Mouse (Mus musculus) monocyte, adult 2 months (primary cell): ENCODE measurements at regions not wholly inside any gene's neighbourhood (a gene's known extent, or its start where the extent isn't known, plus 50 kb on each side); places are given as distances from the start of the nearest gene placed in this dataset.

ENCODE experiments used
- DNase-seq, 2 experiments: peaks; one replicate each; pipeline ENCODE4 v3.0.0; 2022; ENCODE audit warnings: low spot score in 2 of 2, low read depth in 1 of 2

DNA sequence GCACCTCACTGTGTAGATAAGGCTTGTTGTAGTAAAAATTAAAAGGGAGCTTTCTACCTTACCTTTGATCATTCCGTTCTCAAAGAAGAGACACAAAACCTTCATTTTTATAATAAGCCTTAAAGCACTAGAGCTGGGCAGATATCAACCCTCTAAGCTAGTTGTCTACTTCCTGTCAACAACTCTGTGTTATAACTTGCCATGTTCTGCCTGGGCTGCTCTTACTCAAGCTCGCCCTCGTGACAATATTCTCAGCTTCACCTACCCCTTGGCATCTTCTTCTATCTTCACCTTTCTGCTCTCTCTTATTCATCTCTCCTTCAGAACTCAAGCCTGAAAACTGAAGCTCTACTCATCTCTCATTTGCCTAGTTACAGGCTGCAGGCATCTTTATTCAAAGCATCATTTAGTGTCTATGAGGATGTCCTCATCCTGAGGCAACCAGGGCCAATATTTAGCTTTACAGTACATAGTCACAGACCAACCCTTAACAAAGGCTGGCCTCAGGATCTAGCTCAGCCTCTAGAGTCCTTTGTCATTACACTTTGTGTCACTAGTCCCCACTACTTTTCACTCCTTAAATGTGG is 375.2 kb upstream of the Trib2 start:
- no peak for DNase-seq

DNA sequence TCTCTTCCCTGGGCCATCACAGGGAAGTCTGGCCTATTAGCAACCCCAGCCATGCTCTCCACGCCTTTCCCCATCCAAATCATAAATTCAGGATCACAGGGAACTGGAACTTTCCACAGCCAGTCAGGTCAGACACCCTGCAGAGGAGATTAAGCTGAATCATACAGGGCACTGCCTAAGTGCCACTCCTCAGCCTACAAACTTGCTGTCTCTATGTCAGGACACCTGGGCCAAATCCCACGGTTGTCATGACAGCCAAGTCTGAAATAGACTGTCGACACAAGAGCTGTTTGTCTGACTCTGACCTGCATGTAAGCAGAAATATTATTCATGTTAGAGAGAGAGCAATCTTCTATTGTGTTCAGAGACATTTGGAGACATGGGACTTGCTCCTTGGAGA is 374.0 kb upstream of the Trib2 start:
- DNase-seq: no peak

DNA sequence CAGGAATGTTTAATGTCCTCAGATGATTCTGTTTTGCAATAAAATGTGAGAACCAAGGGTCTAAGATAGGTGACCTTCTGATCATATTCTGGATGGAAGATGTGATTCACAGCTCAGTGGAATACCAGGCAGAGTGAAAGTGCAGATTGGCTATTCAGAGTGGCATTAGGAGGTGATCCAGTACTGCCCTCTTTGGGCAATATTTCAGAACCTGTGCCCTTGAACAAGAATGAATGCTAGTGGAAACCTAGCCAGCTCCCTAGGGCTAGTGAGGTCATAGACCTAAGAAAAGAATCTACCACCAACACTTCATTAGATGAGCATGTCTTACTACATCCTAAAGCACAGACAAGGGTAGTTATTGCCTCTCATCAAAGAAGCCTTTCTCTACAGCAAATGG is 372.7 kb upstream of the Trib2 start:
- no peak for DNase-seq

DNA sequence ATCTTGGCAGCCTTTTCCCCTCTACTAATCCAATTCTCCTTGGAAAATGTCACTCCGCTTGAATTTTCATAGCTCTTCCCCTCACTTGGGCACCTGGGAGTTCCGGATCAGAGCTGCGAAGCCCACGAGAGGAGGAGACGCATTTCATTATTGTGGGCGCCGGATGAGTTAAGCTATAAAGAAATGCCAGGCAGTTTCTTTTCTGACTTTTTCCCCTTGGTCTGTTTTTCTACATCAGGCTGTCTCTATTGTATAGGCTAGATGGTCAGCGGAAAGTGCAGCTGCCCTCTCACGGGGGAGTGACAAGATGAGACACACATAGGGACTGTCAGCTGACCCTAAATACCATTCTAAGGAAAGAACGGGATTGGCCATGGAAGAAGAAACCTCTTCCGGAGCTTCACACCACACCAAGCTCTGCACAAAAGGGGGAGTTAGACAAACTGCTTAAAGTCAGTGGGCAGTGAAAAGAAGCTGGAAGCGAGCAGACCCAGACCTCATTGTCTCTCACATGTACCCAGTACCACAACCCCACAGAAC is 369.3 kb upstream of the Trib2 start:
- DNase-seq: no peak

DNA sequence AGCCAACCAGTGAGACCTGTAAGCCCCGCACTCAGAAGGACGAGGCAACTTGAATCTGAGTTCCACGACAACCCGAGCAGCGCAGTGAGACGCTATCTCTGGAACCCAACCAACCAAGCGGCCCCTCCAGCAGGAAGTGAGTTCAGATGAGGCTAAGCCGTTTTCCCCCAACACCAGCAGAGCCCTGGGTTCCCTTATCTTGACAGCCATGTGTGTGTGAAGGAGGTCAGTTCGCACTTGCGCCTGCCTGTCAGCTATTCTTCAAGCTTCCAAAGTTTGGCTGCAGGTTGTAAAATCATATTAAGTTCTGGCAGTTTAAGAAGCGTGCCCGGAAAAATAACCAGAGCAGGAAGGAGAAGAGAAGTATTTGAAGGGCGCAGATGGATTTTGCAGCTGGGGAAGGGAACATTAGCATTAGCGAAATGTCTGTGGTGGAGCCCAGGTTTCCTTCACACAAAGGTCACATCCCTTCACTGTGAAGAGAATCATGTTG is 368.8 kb upstream of the Trib2 start:
- DNase-seq: no peak

DNA sequence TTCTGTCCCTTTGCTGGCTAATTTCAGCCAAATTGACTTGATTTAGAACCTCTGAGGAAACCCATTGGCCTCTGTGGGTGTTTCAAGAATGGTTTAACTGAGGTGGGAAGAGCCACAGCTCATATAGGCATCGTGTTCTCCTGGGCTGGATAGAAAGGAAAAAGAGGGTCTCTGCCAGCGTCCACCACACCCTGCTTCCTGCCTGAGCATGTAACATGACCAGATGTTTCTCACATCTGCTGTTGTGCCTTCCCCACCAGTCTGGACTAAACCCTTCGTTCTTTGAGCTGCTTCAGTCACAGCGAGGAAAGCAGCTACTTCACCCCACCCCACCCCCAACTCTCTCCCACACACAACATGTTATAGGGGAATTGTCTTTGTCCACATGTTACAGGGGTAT is 366.3 kb upstream of the Trib2 start:
- DNase-seq: no peak

DNA sequence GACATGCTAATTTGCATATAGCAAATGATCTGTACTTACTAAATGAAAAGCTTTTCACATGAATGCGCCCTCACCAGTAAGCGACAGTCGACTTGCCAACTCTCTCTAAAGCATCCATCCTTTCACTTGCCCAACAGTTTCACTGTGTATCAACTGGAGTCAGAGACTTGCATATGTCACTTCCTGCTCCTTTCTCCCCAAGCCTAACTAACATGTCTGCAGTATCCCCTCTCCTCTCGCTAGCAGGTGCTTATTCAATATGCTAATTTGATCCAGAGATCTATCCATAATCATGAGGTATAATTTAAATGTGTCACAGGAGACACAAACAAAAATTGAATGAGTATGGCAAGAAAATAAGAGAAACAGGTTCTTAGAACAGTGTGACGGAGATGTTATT is 364.9 kb upstream of the Trib2 start:
- no peak for DNase-seq

DNA sequence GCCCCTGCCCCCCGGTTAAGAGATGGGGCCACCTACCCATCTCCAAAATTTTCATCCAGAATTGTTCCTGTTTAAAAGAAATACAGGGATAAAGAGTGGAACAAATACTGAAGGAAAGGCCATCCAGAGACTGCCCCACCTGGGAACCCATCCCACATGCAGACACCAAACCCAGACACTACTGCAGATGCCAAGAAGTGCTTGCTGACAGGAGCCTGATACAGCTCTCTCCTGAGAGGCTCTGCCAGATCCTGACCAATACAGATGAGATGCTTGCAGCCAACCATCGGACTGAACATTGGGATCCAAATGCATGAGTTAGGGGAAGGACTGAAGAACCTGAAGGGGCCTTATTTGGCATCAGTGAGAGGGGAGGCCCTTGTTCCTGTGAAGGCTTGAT is 363.2 kb upstream of the Trib2 start:
- no peak for DNase-seq

DNA sequence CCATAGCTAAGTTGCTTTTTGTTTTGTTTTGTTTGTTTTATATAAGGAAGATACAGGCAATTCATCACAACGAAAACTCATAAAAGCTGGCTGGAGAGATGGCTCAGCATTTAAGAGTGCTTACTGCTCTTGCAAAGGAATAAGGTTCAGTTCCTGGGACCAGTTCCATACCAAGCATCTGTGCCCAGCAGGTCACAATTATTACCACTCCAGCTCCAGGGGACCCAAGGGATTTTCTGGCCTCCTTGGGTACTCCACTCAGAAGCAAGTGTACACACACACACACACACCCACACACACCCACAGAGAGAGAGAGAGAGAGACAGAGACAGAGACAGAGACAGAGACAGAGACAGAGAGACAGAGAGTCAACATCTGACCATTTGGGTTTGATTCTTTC is 359.6 kb upstream of the Trib2 start:
- DNase-seq: no peak

DNA sequence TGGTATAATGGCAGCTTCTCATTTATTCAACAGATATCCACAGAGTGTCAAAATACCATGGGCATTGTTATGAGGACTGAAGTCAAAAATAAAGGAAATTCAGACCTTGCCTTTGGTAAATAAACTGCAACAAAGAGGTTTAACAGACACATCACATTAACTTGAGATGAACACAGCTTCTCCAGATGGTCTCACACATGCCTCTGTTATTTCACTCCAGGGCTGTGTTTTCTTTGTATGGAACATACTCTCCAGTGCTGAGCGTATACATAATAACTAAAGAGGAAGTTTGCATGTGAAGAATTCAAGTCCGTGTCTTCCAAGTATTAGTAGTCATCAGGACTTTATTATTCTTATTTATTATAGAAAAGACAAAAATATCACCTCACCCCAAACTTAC is 355.5 kb upstream of the Trib2 start:
- no peak for DNase-seq

DNA sequence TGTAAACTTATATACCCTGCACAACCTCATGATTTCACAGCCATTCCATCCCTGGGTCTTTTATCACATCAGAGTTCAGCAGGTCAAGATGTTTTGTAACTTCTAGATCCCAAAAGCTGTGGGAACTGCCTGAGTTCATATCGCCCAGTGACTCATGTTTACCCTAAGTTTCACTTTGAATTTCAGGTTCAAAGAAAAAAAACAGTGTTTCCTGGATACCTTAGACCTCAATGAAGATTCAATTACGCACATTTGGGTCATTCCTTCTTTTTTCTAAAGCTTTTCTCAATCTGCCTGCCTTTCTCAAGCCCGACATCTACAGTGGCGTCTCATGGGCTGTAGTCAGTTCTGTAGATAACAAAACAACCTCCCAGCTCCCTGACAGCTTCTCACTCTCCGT is 354.9 kb upstream of the Trib2 start:
- DNase-seq: no peak

DNA sequence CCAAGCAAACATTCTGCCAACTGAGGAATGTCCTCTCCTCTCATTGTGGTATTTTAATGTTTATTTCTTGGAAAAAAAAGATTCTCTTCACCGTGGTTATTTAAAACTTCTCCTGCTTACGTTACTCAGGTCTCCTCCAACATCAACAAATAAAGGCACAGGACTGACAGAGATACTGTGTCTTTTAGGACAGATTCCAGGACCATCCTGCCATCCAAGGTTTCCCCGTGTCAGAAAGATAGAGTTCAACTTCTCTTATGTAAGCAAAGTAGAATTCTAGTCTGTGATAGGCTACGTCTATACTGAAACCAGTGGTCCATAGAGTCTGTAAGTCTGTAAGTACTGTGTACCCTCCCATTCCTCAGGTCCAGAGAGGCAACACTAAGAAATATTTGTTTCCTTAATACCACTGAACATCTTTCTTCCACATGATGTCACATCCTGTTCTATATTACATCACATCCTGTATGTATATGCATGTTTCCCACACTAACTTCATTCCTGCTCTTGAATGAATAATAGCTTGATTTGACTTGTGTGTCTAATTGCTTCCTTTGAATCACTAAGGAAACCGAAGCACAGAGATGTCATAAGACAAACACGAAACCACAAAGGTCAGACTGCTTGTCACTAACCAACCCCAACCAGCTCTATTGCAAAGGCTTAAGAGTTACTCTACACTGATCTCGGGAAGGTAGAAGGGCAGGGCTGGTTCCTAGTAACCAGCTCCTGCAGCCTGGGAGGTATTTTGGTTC is 353.2 kb upstream of the Trib2 start:
- no peak for DNase-seq

DNA sequence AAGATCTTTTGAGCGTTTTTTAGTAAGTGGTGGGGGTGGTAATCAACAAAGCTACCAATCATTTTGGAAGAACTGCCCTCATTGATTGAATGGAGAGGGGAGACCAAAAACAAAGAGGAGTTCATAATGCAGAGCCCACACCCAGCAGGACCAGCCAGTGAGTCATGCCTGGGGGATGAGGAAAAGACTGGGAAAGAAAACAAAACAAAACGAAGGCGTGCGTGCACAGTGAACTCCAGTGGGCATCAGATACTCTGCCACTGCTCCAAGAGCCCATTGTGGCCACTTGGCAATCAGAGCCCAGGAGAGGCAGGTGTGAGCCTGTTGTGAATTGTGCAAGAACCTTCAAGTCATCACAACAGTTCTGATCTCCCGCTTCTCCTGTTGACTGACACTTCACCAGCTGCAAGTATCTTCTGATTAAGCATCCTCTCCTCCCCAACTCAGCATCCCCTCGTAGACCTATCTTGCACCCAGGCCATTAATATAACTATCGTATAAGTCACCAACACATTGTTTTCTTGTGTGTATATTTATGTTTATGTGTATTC is 351.1 kb upstream of the Trib2 start:
- DNase-seq: no peak

DNA sequence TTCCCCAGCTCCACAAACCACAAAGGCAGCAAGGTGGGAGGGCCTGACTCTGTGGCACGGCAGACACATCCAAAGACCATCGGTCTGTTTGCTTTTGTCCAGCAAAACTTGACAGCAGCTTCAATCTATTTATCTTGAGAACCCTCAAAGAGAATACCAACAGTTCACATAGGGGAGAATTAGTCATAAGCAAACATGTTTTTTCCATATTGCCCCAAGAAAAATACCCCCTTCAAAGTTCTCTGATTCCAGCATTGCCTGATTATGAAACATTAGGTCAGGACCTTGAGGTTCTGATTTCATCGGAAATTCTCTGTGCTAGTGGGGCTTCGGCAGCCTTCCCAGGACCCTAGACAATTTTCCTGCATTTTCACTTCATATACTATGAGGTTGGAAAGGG is 348.4 kb upstream of the Trib2 start:
- DNase-seq: no peak

DNA sequence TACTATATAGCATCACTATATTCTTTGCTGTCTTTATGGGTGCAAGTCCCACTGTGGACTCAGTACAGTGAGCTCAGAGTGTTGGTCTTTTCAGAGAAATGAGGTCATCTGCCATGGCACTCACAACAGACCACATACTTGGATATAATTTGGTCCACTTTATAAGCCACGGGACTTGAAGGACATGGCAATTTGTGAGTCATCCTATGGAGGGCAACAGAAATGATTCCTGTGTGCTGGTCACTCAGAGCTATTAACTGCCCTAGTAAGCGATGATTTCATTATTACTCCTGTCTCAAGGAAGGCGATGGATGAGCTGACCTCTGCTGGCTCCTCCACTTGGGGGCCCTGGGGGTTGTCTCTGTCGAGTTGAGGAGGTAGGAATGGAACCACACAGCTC is 345.2 kb upstream of the Trib2 start:
- no peak for DNase-seq

DNA sequence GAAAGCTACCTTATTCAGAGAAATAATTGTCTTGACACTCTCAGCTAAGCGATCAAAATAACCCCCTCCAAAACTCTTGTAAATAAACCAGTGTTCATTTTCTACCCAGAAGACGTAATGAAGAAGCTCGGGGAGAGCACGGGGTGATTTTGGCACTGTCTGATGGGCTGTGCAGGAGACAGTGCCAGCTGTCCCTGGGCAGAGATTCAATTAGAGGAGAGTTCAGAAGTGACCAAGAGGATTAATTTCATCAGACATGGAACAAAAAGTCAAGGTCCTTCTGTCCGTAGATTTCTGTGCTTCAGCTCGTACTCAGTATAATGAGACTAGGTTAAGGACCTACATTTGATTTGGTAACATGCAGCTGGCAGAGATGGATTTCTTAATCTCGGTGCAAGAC is 341.2 kb upstream of the Trib2 start:
- no peak for DNase-seq

DNA sequence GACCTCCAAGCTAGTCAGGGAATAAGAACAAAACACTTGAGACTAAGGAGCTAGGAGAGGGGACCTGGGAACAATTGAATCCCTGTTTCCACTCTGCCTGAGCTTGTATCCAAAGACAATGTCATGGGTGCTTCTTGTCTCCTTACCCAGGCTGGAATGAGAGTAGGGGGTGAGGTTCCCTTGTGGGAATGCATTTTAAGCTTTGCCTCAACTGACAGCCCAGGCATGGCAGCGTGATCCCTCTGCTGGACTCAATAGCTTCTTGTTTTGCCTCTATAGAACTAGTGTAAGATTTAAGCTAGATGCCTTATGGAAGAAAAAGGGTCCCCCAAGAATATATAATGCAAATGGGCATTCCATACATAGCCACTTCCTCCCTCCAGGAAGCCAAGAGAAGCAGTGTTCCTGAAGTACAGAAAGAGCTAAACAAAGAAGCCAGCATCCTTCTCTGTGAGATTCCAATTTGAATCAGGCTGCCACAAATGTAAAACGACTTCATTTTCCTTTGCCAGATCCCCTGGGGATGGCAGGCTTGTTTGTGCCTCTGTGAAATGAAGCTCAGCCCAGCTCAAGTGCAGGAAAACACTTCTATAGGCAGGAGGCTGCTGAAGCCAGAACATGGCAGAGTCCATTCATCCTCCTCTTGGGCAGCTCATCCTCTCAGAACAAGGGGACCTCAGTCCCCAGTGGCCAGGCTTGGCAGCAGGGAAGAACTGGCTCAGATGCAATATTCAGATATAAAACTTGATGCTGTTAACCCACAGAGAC is 339.3 kb upstream of the Trib2 start:
- DNase-seq: no peak

DNA sequence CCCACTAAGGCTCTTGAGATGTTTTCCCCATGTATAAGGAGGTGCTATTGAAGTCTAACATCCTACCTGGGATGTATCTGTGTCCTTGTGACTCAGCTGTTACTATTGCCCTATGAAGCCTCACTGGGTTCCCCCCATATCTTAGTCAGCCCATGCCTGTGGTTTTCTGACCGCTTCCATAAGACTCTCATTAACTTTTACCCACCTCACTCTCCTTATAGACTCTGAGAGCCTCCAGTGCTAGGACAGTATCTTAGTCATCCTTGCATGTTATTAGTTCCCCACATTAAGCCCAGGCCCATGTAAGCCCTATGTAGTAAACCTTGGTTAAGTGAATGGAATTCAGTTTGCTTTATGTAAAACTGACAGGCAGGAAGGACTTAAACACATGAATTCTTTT is 337.5 kb upstream of the Trib2 start:
- no peak for DNase-seq

DNA sequence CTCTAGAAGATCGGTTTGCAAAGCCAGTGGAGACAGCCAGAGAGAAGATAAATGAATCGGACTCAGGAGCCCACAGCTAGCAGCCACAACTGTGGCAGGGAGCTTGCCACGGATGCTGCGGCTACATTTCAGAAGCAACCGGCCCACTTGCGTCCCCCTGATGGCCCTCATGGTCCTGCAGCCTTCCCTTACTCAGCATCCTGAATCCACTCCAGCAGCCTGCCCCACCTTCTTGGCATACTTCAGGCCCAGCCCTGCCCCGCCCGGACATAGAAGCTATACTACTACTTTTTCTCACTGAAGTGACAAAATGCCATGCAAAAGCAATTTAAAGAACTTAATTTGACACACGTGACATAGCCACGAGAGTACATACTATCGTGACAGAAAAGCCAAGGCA is 335.4 kb upstream of the Trib2 start:
- no peak for DNase-seq

DNA sequence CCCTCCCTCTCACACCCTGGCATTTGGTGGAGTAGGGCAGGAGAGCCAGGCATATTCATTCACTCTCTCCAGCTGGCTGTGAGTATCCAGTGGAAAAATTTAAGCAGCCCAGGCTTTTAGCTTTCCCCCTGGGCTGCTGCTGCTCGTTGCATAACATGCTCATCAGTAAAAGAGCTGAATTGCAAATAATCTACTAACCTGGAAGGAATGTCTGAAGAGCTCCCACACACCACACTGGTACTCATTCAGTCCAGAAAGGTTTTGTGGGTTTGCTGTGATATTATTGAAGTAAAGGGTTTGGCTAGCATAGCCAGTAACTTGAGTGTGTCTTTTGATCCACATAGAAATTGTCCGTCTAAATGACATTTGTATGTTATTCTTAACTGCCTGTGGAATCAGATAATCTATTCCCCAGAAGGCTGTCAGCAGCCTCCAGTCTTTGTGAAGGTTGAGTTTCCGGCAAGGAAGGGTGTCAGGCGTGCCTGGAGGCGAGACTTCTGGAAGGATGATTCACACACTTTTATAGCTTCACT is 334.5 kb upstream of the Trib2 start:
- no peak for DNase-seq

DNA sequence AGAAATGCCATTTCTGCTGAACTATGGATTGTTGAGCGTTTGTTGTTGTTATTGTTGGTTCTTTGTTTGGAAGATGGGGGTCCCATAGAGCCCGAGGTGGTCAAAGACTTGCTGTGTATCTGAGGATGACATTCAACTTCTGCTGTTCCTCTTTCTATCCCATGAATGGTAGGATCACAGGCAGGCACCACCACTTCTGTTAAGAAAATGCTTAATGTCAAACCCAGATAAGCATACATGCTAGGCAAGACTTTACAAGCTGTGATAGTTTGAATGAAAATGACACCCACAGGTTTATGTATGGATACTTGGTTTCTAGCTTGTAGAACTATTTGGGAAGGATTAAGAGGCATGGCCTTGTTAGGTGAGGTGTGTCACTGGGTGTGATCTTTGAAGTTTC is 330.2 kb upstream of the Trib2 start:
- DNase-seq: no peak

DNA sequence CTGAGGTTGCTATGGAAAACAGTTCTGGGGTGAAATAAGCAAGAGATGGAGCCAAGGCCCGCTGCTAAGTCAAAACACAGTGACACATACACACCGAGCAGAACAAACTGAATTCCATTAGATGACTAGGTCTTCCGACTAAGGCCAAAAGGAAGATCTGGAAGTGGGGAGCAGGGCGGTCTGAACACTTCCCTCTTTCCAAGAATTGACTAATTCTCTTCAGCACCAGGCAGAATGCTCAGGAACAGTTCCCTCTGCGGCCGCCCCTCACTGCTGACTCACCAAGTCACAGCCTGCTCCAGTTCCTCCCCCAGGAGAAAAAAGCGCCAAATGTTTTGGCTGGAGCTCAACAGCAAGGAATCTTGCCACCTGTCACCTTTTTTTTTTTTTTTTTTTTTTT is 328.9 kb upstream of the Trib2 start:
- no peak for DNase-seq
